Mouse (Mus musculus): Measurements from ENCODE around the gene Pde7b.

GRCm38 (mm10) chr10:20699874-20700273 lies 25.0 kb downstream of the Pde7b start:
- no peak for TF ChIP-seq EP300 (IDR thresholded peaks at IDR 0.05; ENCODE audit: low read depth)
- no peak for TF ChIP-seq CTCF (IDR thresholded peaks at IDR 0.05; ENCODE audit: low read depth)
